Mouse (Mus musculus) small intestine, adult 2 months (tissue): ENCODE data around the gene Smco2.

ENCODE experiments used
- CTCF ChIP-seq: fragments of 200-500 bp; IDR thresholded peaks from 2 replicates; pipeline ENCODE4 v1.5.1; 2012; ENCODE audit warnings: low read depth, mild to moderate bottlenecking, control low read depth, inconsistent platforms, low read length, moderate library complexity, mixed read lengths; ENCODE audit not compliant: insufficient replicate concordance, insufficient read length; ENCODE audit errors: extremely low read depth
- POLR2A ChIP-seq: fragments of 200-500 bp; IDR thresholded peaks from 2 replicates; pipeline ENCODE4 v1.6.1; 2012; ENCODE audit warnings: low read depth, mild to moderate bottlenecking, control low read depth, inconsistent platforms, low read length, moderate library complexity

DNA sequence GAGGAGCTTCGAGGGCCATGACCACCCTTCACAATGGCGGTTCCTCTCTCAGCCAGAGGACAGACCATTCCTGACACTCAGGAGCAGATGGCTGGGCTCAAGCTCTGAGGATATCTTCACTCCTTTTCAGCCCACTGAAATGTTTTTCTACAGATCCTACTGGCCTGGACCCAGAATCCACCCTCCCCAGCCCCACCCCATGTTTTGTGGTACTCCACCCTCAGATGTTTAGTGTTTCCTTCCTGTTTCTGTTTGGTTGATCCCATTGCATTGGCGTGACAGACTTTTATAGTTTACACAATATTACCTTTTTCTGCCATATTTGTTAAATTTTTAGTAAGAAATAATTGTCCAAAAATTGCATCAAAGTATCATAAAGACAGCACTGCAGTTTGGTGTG lies 15.6 kb upstream of the Smco2 start:
- TF ChIP-seq CTCF (no peak), POLR2A (no peak)
